Mouse (Mus musculus): ENCODE data around the gene Cdkn2b.

Gene Cdkn2b

GRCm38 (mm10) chr4:89289028-89289427, 21.8 kb downstream of the Cdkn2b start:
- DNase-seq (ENCODE audit: low spot score) = no peak

DNA sequence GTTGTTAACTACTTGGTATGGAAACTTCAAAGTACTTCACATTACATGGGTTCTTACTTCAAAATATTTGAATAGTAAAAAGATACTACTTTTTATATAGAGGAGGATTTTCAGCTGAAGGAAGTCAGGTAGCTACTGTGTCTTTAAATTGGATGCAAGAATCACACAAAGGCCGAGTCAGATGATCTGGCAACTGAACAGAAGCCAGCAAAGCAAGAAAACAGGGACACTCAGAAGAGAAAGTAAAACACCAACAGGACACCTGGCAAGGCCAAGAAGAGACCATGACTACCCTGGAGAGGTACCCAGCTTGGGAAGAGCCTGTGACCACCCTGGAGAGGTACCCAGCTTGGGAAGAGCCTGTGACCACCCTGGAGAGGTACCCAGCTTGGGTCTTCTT, 24.3 kb downstream of the Cdkn2b start:
- peak; percentile 9 for DNase-seq (ENCODE audit: low spot score)

GRCm38 (mm10) chr4:89285688-89286087, 25.2 kb downstream of the Cdkn2b start:
- no peak for DNase-seq (ENCODE audit: low spot score)

GRCm38 (mm10) chr4:89282661-89283060, 28.2 kb downstream of the Cdkn2b start:
- DNase-seq (ENCODE audit: low spot score) = no peak

DNA sequence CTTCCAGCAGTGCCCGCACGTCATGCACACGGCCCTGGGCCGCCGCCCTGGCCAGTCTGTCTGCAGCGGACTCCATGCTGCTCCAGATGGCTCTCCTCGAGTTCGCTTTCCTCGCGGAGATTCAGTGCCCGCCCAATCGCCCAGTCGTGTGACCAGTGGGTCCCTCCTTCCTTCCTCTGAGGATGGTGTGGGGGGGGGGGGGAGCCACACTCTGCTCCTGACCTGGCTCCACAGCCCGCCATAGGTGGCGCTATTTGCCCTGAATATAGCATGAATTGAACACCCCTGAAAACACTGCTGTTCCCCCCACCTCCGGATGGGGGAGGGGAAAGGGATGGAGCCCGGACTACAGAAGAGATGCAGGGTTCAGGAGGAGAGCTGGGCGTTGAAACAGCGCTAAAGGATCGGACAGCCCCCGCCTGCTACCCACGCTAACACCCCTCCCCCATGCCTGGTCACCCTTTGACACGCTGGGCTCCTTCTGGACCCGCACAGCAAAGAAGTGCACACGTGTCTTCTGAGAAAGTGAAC, 28.7 kb downstream of the Cdkn2b start:
- DNase-seq (ENCODE audit: low spot score) = no peak

- DNase-seq (ENCODE audit: low spot score) = no peak
These were observed 29.6 kb downstream of the Cdkn2b start for GRCm38 (mm10) chr4:89281236-89281635.

DNA sequence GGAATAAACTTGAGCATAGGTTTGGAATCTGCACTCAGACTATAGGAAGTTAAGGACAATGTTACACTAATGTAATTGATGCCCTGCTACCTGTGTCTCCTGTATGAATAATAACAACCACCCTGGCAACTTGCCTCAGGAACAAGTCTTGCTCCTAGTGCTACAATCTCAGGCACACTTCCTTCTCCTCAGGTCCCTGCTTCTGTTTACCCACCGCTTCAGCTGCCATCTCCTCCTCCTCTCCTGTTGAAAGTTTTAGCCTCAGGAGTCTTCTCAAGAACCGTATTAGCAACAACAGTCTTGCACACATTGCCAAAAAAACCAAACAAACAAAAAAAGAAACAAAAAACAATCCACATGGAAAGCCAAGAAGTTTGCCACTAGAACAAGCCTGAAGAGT, 31.2 kb downstream of the Cdkn2b start:
- no peak for DNase-seq (ENCODE audit: low spot score)

- no peak for DNase-seq (ENCODE audit: low spot score)
These were observed 33.4 kb downstream of the Cdkn2b start for GRCm38 (mm10) chr4:89277381-89277940.

DNA sequence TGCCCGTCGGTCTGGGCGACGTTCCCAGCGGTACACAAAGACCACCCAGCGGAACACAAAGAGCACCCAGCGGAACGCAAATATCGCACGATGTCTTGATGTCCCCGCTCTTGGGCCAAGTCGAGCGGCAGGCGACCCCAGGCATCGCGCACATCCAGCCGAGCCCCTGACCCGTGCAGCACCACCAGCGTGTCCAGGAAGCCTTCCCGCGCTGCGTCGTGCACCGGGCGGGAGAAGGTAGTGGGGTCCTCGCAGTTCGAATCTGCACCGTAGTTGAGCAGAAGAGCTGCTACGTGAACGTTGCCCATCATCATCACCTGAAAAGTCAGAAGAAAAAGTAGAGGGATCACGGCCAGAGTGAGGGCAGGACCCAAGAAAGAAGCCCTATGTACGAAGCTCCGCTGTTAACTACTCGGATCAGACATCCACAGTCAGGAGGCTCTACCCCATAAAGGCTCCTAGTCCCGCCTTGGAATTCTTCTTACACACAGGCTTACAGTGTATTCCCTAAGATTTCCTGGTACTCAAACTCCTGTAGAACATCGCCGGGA, 34.1 kb downstream of the Cdkn2b start:
- DNase-seq (ENCODE audit: low spot score) = no peak

DNA sequence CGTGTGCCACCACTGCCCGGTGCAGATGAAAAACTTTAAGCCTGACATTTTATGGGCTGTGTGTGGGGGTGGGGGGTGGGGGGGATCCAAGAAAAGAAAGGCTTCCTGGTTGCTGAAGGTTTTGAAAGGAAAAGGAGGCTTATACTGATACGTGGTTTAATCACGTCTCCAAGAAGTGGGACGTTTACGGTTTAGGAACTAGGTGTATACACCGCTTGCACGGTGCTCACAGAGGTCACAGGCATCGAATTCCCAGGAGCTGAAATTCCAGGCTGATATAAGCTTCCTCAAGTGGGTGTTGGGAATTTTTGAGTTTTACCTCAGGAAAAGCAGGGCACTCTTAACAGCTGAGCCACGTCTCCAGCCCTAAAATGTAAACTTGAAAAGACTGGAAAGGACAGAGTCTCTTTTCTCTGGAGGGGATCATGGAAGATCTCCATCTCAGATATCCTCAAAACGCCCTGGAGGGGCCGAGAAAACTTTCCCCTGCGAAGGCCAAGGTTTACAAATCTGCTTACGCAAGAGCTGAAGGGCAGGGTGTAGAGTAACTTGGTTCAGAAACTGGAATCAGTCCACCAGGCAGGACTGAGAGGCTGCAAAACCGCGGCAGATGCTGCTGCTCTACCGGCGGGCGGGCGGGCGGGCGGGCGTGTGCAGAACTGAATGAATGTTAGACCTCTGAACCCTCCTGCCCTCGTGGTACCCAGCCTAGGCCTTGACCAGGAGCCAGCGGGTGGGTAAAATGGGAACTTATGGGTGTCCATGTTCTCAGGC, 34.8 kb downstream of the Cdkn2b start:
- no peak for DNase-seq (ENCODE audit: low spot score)

DNA sequence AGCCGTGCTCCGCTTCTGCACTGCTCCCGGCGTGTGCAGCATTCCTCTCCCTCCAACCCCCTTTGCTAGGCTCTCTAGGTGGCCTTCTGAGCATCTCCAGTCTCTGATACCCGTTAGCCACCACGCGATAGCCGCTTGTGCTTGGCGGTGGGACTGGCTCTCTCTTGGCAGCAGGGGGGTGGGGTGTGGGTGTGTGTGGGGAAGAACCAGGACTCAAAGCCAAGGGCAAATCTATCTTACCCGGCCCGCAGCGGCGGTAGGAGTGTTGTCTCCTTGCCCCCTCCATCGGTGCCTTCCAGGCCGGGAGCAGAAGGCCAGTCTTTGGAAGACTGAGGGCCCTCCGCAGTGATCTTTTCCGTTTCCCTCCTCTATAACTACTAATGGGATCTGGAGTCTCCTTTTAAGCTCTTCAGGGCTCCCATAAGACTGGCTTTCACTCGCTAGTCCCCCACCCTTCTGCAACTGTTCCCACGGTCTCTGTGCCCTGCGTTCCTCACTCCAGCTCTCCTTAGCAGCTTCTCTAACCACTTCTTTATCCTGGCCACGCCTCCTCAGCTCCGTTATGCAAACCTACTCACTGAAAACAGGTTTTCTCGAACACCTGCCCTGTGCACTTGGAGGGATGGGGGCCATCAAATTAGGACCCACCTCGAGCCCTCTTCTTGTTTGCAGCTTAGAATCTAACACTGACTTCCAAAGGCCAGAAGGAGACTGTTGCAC, 35.9 kb downstream of the Cdkn2b start:
- DNase-seq (ENCODE audit: low spot score) = no peak

GRCm38 (mm10) chr4:89274006-89274405, 36.8 kb downstream of the Cdkn2b start:
- no peak for DNase-seq (ENCODE audit: low spot score)

GRCm38 (mm10) chr4:89273585-89273984, 37.3 kb downstream of the Cdkn2b start:
- DNase-seq (ENCODE audit: low spot score) = no peak

DNA sequence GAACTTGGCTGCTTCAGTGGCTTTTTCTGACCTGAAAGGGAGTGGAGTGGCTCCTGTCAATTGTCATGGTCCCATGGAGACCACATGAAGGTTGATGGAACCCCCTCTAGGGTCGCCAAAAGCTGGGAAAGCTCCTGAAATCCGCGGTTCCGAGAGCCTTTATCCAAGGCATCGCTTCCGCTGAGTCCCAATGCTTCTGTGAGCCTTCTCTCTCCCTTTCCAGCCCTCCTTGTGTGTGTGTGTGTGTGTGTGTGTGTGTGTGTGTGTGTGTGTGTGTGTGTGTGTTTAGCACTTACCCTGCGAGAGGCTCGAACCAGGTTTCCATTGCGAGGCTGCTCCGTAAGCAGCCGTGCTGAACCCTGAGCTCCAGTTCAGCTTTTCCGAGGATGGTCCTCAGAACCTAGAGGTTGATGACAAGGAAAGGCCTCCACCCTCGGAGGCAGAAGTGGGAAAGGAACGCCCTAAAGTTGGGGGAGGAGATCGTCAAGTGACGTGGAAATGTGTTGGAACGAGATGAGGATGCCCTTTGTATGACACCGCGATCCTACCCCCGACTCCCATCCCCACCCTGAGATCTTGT, 37.8 kb downstream of the Cdkn2b start:
- no peak for DNase-seq (ENCODE audit: low spot score)

GRCm38 (mm10) chr4:89272101-89272718, 38.6 kb downstream of the Cdkn2b start:
- DNase-seq (ENCODE audit: low spot score) = no peak

GRCm38 (mm10) chr4:89257768-89258167, 53.1 kb downstream of the Cdkn2b start:
- no peak for DNase-seq (ENCODE audit: low spot score)

Measured in MN1 (cell line).